Mouse (Mus musculus) ovary, postnatal 10 days (tissue): ENCODE results near the gene Stk39.

ENCODE experiments used
- DNase-seq: peaks from one replicate; pipeline ENCODE4 v3.0.0; 2022; ENCODE audit warnings: low spot score

Stk39 gene

GRCm38 (mm10) chr2:68232929-68233328, 239.1 kb downstream of the Stk39 start:
- no peak for DNase-seq

GRCm38 (mm10) chr2:68229872-68230271, 242.2 kb downstream of the Stk39 start:
- no peak for DNase-seq

GRCm38 (mm10) chr2:68229081-68229480, 243.0 kb downstream of the Stk39 start:
- no peak for DNase-seq

GRCm38 (mm10) chr2:68222227-68222873, 249.7 kb downstream of the Stk39 start:
- DNase-seq, result no peak

GRCm38 (mm10) chr2:68221226-68221625, 250.8 kb downstream of the Stk39 start:
- DNase-seq, result no peak

GRCm38 (mm10) chr2:68219823-68220222, 252.2 kb downstream of the Stk39 start:
- no peak for DNase-seq

- DNase-seq, result no peak
Measured at GRCm38 (mm10) chr2:68215176-68215575, 256.9 kb downstream of the Stk39 start.

- no peak for DNase-seq
Measured at GRCm38 (mm10) chr2:68214400-68214799, 257.7 kb downstream of the Stk39 start.

- DNase-seq, result no peak
Measured at GRCm38 (mm10) chr2:68211443-68211842, 260.6 kb downstream of the Stk39 start.

- DNase-seq, result no peak
Measured at GRCm38 (mm10) chr2:68196245-68196644, 275.8 kb downstream of the Stk39 start.

GRCm38 (mm10) chr2:68194444-68194843, 277.6 kb downstream of the Stk39 start:
- DNase-seq, result no peak

GRCm38 (mm10) chr2:68193465-68193837, 278.6 kb downstream of the Stk39 start:
- DNase-seq, result no peak

GRCm38 (mm10) chr2:68192605-68193464, 279.2 kb downstream of the Stk39 start:
- no peak for DNase-seq

- no peak for DNase-seq
Measured at GRCm38 (mm10) chr2:68176425-68176824, 295.6 kb downstream of the Stk39 start.

GRCm38 (mm10) chr2:68171306-68171705, 300.8 kb downstream of the Stk39 start:
- DNase-seq, result no peak

- DNase-seq, result no peak
Measured at GRCm38 (mm10) chr2:68162012-68162411, 310.1 kb downstream of the Stk39 start.

- no peak for DNase-seq
Measured at GRCm38 (mm10) chr2:68160566-68160965, 311.5 kb downstream of the Stk39 start.
